Mouse (Mus musculus): ENCODE data around the gene Urb2.

GRCm38 (mm10) chr8:124027831-124028230 is 6.5 kb downstream of the Urb2 start:
- TF ChIP-seq CTCF (IDR thresholded peaks at IDR 0.05; ENCODE audit: extremely low read depth, insufficient read depth, low read length) (no peak), POLR2A (IDR thresholded peaks at IDR 0.05; ENCODE audit: extremely low read depth, insufficient read depth, low read length) (no peak)
